32 mouse cellular contexts compared by ENCODE assay signal in the genomic region with DNA sequence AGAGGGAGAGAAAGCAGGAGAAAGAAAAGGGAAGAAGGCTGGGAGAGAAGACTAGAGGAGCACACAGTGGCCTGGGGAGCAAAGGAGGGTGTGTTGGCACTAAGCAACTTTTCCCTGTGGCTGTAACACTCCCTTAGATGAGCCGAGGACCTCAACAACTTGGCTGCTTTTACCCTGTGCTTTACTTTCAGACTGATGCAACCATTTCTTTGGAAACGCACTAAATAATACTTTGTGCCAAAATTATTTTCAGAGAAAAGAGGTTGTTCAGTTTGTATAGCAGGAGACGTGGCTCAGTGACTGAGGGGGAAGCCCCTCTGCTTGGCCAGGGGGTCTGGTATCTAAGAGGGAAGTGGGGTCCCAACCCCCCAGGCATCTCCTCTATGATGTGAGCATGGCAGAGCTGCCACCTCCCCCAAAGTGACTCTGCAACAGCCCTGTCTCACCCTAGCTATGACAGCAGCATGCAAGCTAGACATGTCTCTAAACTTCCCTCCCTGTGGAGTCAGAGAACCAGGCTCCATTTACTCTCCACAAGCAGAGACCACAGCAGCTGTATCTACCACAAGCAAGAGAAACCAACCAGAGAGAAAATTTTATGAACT. TPM values are rescaled to one million over a fixed set of nuclear protein-coding genes. Genes with fewer than 3 reads are reported as not detected.
DNase-seq lines count a peak whose midpoint lies in the region.
"Had no signal": no experiment of that assay in that cellular context is flagged by ENCODE, and none has a peak within 500 bp of the region (broad histone marks: within the 10 kb centered on the region; RNA-seq: fewer than 3 reads in every experiment).

No protein-coding gene starts in this region.

- peak; percentile 84 for DNase-seq in heart, adult 11 months
- no peak for DNase-seq in heart, postnatal 4 days
- DNase-seq in lung, postnatal 10 days = peak; percentile 9
- no peak for DNase-seq in lung, postnatal 25 days (ENCODE audit: low spot score)
- DNase-seq in adipocyte (ENCODE audit: low spot score) = peak; percentile 53
- peak; percentile 1 for DNase-seq in embryonic facial prominence, embryonic 10.5 days (ENCODE audit: low spot score)
- no peak for DNase-seq in left cerebral cortex, adult 11 months (ENCODE audit: low spot score)
- DNase-seq: B cell, adult 2 months; cerebellum, adult 9-10 months; kidney, postnatal 36 days; layer of hippocampus, postnatal 36 days; right cerebral cortex, postnatal 14 days; thymus, postnatal 14 days had no signal

- no peak overlapping the region for H3K27ac ChIP-seq in embryonic facial prominence, embryonic 10.5 days (replicated peaks)
- H3K27ac ChIP-seq: hindbrain, embryonic 10.5 days; liver, embryonic 14.5 days had no signal

- no peak overlapping the region for H3K4me3 ChIP-seq in embryonic facial prominence, embryonic 10.5 days
- H3K4me3 ChIP-seq: hindbrain, embryonic 10.5 days had no signal

- H3K36me3 ChIP-seq in embryonic facial prominence, embryonic 10.5 days (replicated peaks) = no peaks in the 10 kb centered on the region
- H3K36me3 ChIP-seq: G1E; hindbrain, embryonic 10.5 days had no signal

- H3K9me3 ChIP-seq in embryonic facial prominence, embryonic 10.5 days = no peaks in the 10 kb centered on the region
- H3K9me3 ChIP-seq: hindbrain, embryonic 10.5 days had no signal

- 86% methylated on average over 3 of the region's 3 CpGs for WGBS in embryonic facial prominence, embryonic 10.5 days

- H3K27me3 ChIP-seq in embryonic facial prominence, embryonic 10.5 days (replicated peaks; ENCODE audit: low read depth, poor library complexity, severe bottlenecking) = no peaks in the 10 kb centered on the region
- H3K27me3 ChIP-seq: Patski had no signal

- H3K4me1 ChIP-seq in embryonic facial prominence, embryonic 10.5 days = no peaks in the 10 kb centered on the region
- H3K4me1 ChIP-seq: hindbrain, embryonic 10.5 days had no signal

RNA-seq across cellular contexts. Expression of gene Serpina3c, which starts 0.5 kb away (rescaled TPM):
- total RNA-seq in heart, postnatal 4 days (2021) = under 1 TPM in 1 of 2 experiments, not detected in 1; 0.17 TPM
- not detected in 2 replicates for polyA plus RNA-seq in embryonic facial prominence, embryonic 10.5 days (2016; fragmentation: Nextera tagmentation; extraction: Ambion mirVana)
- total RNA-seq: CH12.LX; common myeloid progenitor, adult 5-6 weeks; left cerebral cortex, postnatal 14 days; midbrain, postnatal 0 days; neutrophil, adult 5-6 weeks had no signal
- polyA plus RNA-seq: brain, embryonic 14.5 days; G1E; hindbrain, embryonic 10.5 days; hindbrain, embryonic 16.5 days; intestine, postnatal 0 days; kidney, embryonic 14.5 days; liver, embryonic 14.5 days; midbrain, postnatal 0 days had no signal

RNA-seq across cellular contexts. Expression of gene Serpina3b, which starts 25.3 kb away (rescaled TPM):
- not detected for total RNA-seq in heart, postnatal 4 days (2021)
- polyA plus RNA-seq in embryonic facial prominence, embryonic 10.5 days (2016; fragmentation: Nextera tagmentation; extraction: Ambion mirVana) = not detected in 2 replicates
- total RNA-seq: CH12.LX; gastrocnemius, postnatal 4 days; layer of hippocampus, adult 8-10 months; layer of hippocampus, postnatal 36 days; left cerebral cortex, postnatal 14 days; midbrain, postnatal 0 days; neutrophil, adult 5-6 weeks had no signal
- polyA plus RNA-seq: brain, embryonic 14.5 days; G1E; heart, postnatal 0 days; hindbrain, embryonic 10.5 days; hindbrain, embryonic 16.5 days; intestine, postnatal 0 days; kidney, embryonic 14.5 days; lung, embryonic 16.5 days; midbrain, postnatal 0 days; Patski had no signal

RNA-seq across cellular contexts. Expression of gene Serpina3a, which starts 40.6 kb away (rescaled TPM):
- not detected for total RNA-seq in heart, postnatal 4 days (2021)
- not detected in 2 replicates for polyA plus RNA-seq in embryonic facial prominence, embryonic 10.5 days (2016; fragmentation: Nextera tagmentation; extraction: Ambion mirVana)
- total RNA-seq: adrenal gland, postnatal 14 days; CH12.LX; common myeloid progenitor, adult 5-6 weeks; gastrocnemius, postnatal 4 days; layer of hippocampus, adult 8-10 months; layer of hippocampus, postnatal 36 days; left cerebral cortex, postnatal 14 days; midbrain, postnatal 0 days; neutrophil, adult 5-6 weeks had no signal
- polyA plus RNA-seq: brain, embryonic 14.5 days; G1E; heart, postnatal 0 days; hindbrain, embryonic 10.5 days; hindbrain, embryonic 16.5 days; kidney, embryonic 14.5 days; limb, embryonic 14.5 days; liver, embryonic 14.5 days; lung, embryonic 16.5 days; midbrain, postnatal 0 days; Patski had no signal

RNA-seq across cellular contexts. Expression of gene Serpina5, which starts 52.2 kb away (rescaled TPM):
- total RNA-seq in heart, postnatal 4 days (2021) = not detected
- polyA plus RNA-seq in embryonic facial prominence, embryonic 10.5 days (2016; fragmentation: Nextera tagmentation; extraction: Ambion mirVana) = not detected in 2 replicates
- total RNA-seq: CH12.LX; common myeloid progenitor, adult 5-6 weeks; G1E; gastrocnemius, postnatal 4 days; layer of hippocampus, adult 8-10 months; layer of hippocampus, postnatal 36 days; left cerebral cortex, postnatal 14 days; midbrain, postnatal 0 days; neutrophil, adult 5-6 weeks had no signal
- polyA plus RNA-seq: brain, embryonic 14.5 days; G1E; heart, postnatal 0 days; hindbrain, embryonic 10.5 days; hindbrain, embryonic 16.5 days; kidney, embryonic 14.5 days; limb, embryonic 14.5 days; lung, embryonic 16.5 days; midbrain, postnatal 0 days had no signal

Comparison
In these comparisons a context has a peak if more than half of its experiments do, and no peak if none do; other contexts are left out.
1. DNase-seq: peak in heart, adult 11 months (single experiment), lung, postnatal 10 days (single experiment), adipocyte (single experiment) and embryonic facial prominence, embryonic 10.5 days (single experiment); none in heart, postnatal 4 days (single experiment), lung, postnatal 25 days (single experiment) and left cerebral cortex, adult 11 months (single experiment).